Mouse (Mus musculus) embryo, embryonic 9.5 days (tissue): ENCODE measurements around the gene H3f3a.

Source experiments
- DNase-seq: peaks from one replicate; pipeline ENCODE4 v3.0.0-alpha.2; 2017; ENCODE audit errors: extremely low spot score

H3f3a gene

GRCm38 (mm10) chr1:180762180-180762579 lies 51.6 kb downstream of the H3f3a start:
- DNase-seq: no peak

GRCm38 (mm10) chr1:180757956-180758520 lies 55.7 kb downstream of the H3f3a start:
- DNase-seq: no peak

- no peak for DNase-seq
Measured at GRCm38 (mm10) chr1:180757252-180757955, 56.3 kb downstream of the H3f3a start.

GRCm38 (mm10) chr1:180756711-180757110 lies 57.0 kb downstream of the H3f3a start:
- DNase-seq: no peak

- no peak for DNase-seq
Measured at GRCm38 (mm10) chr1:180754376-180754775, 59.4 kb downstream of the H3f3a start.

GRCm38 (mm10) chr1:180752115-180752514 lies 61.6 kb downstream of the H3f3a start:
- no peak for DNase-seq
